Mouse (Mus musculus) liver, embryonic 14.5 days (tissue): ENCODE measurements at regions not wholly inside any gene's neighbourhood (a gene's known extent, or its start where the extent isn't known, plus 50 kb on each side); places are given as distances from the start of the nearest gene placed in this dataset.

Source experiments
- ATAC-seq: fragments of 200-750 bp; cut with Nextera tagmentation; 2 replicates; pipeline ENCODE4 v1.8.0; 2017; ENCODE audit warnings: moderate number of reproducible peaks, mild to moderate bottlenecking, moderate library complexity; ENCODE audit not compliant: insufficient read depth
- DNase-seq, 3 experiments: peaks; one replicate each; pipeline ENCODE4 v3.0.0-alpha.2; 2012 to 2013; ENCODE audit warnings: low read depth in 3 of 3, low spot score in 3 of 3
- H3K27ac ChIP-seq: fragments of 300-500 bp; sonication (generic); 2 replicates; pipeline ENCODE4 v1.5.1; 2014; ENCODE audit warnings: moderate library complexity, mild to moderate bottlenecking, control low read depth, inconsistent platforms
- H3K27me3 ChIP-seq: fragments of 300-500 bp; sonication (generic); 2 replicates; pipeline ENCODE4 v1.6.1; 2014; ENCODE audit warnings: mild to moderate bottlenecking, low read length, moderate library complexity; ENCODE audit not compliant: control insufficient read depth, insufficient read depth
- H3K36me3 ChIP-seq: fragments of 300-500 bp; sonication (generic); replicated peaks from 2 replicates; pipeline ENCODE4 v1.6.1; 2014; ENCODE audit warnings: low read depth; ENCODE audit not compliant: control insufficient read depth, insufficient read depth
- H3K4me1 ChIP-seq, 2 experiments: fragments of 200-500 bp in 1 of 2; fragments of 300-500 bp in 1 of 2; sonication (generic) in 1 of 2; replicated peaks; 2 replicates each; pipeline ENCODE4 v1.6.1; 2012 to 2014; ENCODE audit warnings: antibody characterized with exemption in 1 of 2, inconsistent platforms in 1 of 2, low read length in 1 of 2; ENCODE audit not compliant: control insufficient read depth in 2 of 2, insufficient read depth in 2 of 2
- H3K4me2 ChIP-seq: fragments of 300-500 bp; sonication (generic); 2 replicates; pipeline ENCODE4 v1.6.1; 2014; ENCODE audit warnings: low read depth, mild to moderate bottlenecking, control low read depth, moderate library complexity
- H3K4me3 ChIP-seq, 2 experiments: fragments of 200-500 bp in 1 of 2; fragments of 300-500 bp in 1 of 2; sonication (generic) in 1 of 2; 2 replicates each; pipeline ENCODE4 v1.5.1; 2012 to 2014; ENCODE audit warnings: low read depth in 2 of 2, low read length in 2 of 2, mild to moderate bottlenecking in 2 of 2, control low read depth in 1 of 2, inconsistent platforms in 1 of 2, moderate library complexity in 1 of 2; ENCODE audit not compliant: insufficient read depth in 1 of 2
- H3K9ac ChIP-seq: fragments of 300-500 bp; sonication (generic); replicated peaks from 2 replicates; pipeline ENCODE4 v1.6.1; 2014; ENCODE audit warnings: mild to moderate bottlenecking, control low read depth, moderate library complexity
- H3K9me3 ChIP-seq: fragments of 300-500 bp; sonication (generic); 2 replicates; pipeline ENCODE4 v1.6.1; 2016; ENCODE audit warnings: low read length, mixed read lengths; ENCODE audit not compliant: control insufficient read depth
- CTCF ChIP-seq: IDR thresholded peaks from 2 replicates; pipeline ENCODE4 v1.5.1; 2016; ENCODE audit warnings: antibody characterized with exemption, low read depth, control low read depth
- EP300 ChIP-seq: IDR thresholded peaks from 2 replicates; pipeline ENCODE4 v1.6.1; 2016; ENCODE audit warnings: antibody characterized with exemption, low read depth
- WGBS: fragments of 180-500 bp; shearing (Covaris S2); extraction: QIAGEN DNeasy Blood & Tissue Kit; methylation state at CpG from one replicate; pipeline ENCODE4 v1.1.7; 2014; ENCODE audit not compliant: insufficient replicate concordance; 5-methylcytosine and 5-hydroxymethylcytosine counted together

DNA sequence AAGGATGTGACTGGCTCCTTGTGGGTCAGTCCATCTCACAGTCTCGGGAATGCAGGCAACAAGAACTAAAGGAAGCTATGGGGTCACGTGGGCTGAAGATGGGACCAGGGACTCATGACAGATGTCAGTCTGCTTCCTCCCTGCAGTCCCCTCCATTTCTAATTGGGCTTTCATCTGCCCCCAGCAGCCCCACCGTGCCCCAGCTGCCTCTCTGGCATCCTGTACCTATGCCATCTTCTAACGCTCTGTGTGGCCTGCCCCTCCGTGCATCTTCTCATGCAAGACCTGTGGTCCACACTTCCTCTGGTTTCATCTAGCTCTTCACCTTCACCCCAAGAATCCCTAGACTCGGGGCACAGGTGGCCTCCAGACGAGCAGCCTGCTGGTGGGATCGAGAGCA lies 115.4 kb upstream of the Csf3r start:
- Histone ChIP-seq H3K9me3 (no peaks in the 10 kb centered on the region), H3K4me3 (no peak overlapping the region), H3K27me3 (peaks cover 5% of the 10 kb centered on the region), H3K4me2 (no peak overlapping the region), H3K9ac (no peak overlapping the region), H3K36me3 (no peaks in the 10 kb centered on the region), H3K27ac (no peak overlapping the region), H3K4me1 (no peaks in the 10 kb centered on the region)
- no peak for TF ChIP-seq CTCF
- no peak for TF ChIP-seq EP300
- WGBS: 55% methylated on average over 8 of the region's 8 CpGs
- no peak for DNase-seq
- no peak for ATAC-seq

DNA sequence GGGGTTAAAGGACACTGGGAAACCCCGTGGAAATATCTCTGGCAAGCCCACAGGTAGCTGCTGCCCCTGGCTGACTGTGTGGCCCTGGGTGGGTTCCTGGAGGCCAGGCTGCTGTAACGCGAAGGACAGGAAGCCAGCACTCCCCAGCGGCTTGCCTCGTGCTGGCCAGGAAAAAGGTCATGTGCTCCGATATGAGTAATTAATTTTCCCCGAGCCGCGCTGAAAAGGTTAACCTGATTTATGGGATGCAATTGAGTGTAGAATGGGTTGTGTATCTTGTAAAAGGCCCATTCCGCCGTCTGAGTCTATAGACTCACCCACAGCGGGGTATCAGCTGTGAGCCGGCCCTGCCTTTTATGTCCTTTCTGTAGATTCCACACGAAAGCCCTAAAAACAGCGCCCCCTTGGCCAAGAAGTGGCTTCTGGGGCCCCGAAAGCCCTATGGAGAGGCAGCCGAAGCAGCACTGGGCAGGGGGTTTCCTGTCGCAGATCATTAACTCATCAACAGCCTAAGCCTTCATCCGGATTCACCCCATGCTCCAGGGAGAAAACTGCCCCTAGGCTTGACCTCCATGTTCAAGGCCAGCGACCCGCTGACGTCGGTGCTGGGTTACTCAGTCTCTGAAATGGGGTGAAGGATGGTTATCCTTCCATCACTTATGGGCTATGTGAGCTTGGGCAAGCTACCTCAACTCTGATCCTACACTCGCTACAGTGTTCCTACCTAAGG lies 112.6 kb upstream of the Csf3r start:
- no peak overlapping the region for H3K9ac ChIP-seq
- H3K36me3 ChIP-seq: no peaks in the 10 kb centered on the region
- WGBS: 16% methylated on average over 24 of the region's 24 CpGs
- H3K27me3 ChIP-seq: peaks cover 5% of the 10 kb centered on the region
- DNase-seq: no peak
- H3K27ac ChIP-seq: no peak overlapping the region
- ATAC-seq: no peak
- no peak overlapping the region for H3K4me3 ChIP-seq
- H3K4me2 ChIP-seq: no peak overlapping the region
- no peaks in the 10 kb centered on the region for H3K4me1 ChIP-seq
- TF ChIP-seq EP300 (no peak), CTCF (no peak)
- no peaks in the 10 kb centered on the region for H3K9me3 ChIP-seq

- no peaks in the 10 kb centered on the region for H3K4me1 ChIP-seq
- TF ChIP-seq EP300 (no peak), CTCF (peak; percentile 92)
- H3K9me3 ChIP-seq: no peaks in the 10 kb centered on the region
- H3K36me3 ChIP-seq: no peaks in the 10 kb centered on the region
- peaks cover 5% of the 10 kb centered on the region for H3K27me3 ChIP-seq
- H3K4me2 ChIP-seq: no peak overlapping the region
- 0 out of 2 replicates have a peak, but pooled peaks have one; percentile 28 for ATAC-seq
- H3K4me3 ChIP-seq: no peak overlapping the region
- peak; percentile 26 to 46 (median 38) for DNase-seq
- H3K9ac ChIP-seq: no peak overlapping the region
- WGBS: 22% methylated on average over 8 of the region's 8 CpGs
- no peak overlapping the region for H3K27ac ChIP-seq
Measured at GRCm38 (mm10) chr4:125912444-125913049, 111.8 kb upstream of the Csf3r start.

- Histone ChIP-seq H3K9ac (no peak overlapping the region), H3K4me2 (no peak overlapping the region), H3K4me3 (no peak overlapping the region), H3K27me3 (peaks cover 5% of the 10 kb centered on the region), H3K4me1 (no peaks in the 10 kb centered on the region), H3K9me3 (no peaks in the 10 kb centered on the region), H3K36me3 (no peaks in the 10 kb centered on the region), H3K27ac (no peak overlapping the region)
- TF ChIP-seq EP300 (no peak), CTCF (peak; percentile 30; the same call in 1 of the 2 replicates)
- WGBS: 25% methylated on average over 8 of the region's 8 CpGs
- ATAC-seq (no peak), DNase-seq (no peak)
Measured at GRCm38 (mm10) chr4:125915166-125915565, 109.2 kb upstream of the Csf3r start.

DNA sequence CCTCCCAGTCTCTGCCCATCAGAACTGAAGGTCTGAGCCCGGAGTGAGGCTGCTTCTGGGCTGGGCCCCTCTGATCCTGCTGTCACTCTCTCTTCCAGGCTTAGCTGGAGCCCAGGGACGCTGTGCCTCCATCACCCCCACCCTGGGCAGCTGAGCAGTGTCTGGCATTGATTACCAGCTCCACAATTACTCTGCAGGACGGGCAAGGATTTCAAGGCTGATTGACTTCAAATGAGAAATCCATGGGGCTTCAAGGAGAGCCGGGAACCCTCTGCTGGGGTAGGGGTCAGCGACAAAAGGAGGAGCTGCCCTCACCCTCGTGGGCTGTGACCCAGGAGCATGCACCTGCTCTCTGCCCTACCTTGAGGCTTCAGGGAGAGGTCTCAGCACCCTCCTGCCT lies 107.1 kb upstream of the Csf3r start:
- Histone ChIP-seq H3K27ac (no peak overlapping the region), H3K4me2 (no peak overlapping the region), H3K9me3 (no peaks in the 10 kb centered on the region), H3K9ac (no peak overlapping the region), H3K36me3 (no peaks in the 10 kb centered on the region), H3K4me1 (no peaks in the 10 kb centered on the region), H3K4me3 (no peak overlapping the region), H3K27me3 (no peaks in the 10 kb centered on the region; the same call in 1 of the 2 replicates)
- no peak for DNase-seq
- ATAC-seq: no peak
- TF ChIP-seq CTCF (no peak), EP300 (no peak)
- 34% methylated on average over 6 of the region's 6 CpGs for WGBS
